Mouse (Mus musculus) Muller cell, postnatal 12 days (primary cell): ENCODE data around the gene Klhl2.

ENCODE experiments used
- DNase-seq: peaks from one replicate; pipeline ENCODE4 v3.0.0-alpha.2; 2015; ENCODE audit errors: inconsistent ontology term

Klhl2 gene

DNA sequence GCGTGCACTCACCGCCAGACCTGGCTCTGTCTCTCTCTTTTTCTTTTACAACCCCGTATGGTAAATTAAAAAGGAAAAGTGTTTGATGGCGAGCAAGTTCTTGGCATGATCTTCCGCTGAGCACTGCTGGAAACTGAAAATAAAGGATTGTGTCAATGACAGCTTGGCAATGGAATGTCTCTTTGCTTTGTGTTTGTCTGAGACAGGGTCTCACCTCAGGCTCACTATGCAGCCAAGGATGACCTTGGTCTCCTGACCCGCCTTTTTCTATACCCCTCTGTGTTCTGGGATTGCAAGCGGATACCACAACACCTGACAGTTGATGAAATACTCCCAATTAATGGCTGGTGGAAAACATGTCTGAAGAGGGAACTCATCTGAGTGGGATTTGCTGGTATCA lies 80.2 kb downstream of the Klhl2 start:
- DNase-seq: peak; percentile 44

DNA sequence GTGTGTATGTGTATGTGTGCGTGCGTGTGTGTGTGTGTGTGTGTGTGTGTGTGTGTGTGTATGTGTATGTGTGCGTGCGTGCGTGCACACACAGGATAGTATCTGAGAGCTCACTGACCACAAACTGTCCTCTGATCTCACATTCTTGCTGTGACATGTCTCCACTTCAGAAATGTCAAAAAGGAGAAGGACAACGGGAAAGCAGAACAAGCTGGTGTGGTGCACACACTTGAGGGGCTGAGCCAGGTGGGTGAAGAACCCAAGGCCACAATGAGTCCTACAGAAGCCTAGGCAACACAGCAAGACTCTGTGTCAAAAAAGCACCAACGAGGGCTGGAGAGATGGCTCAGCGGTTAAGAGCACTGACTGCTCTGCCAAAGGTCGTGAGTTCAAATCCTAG lies 81.2 kb downstream of the Klhl2 start:
- no peak for DNase-seq

DNA sequence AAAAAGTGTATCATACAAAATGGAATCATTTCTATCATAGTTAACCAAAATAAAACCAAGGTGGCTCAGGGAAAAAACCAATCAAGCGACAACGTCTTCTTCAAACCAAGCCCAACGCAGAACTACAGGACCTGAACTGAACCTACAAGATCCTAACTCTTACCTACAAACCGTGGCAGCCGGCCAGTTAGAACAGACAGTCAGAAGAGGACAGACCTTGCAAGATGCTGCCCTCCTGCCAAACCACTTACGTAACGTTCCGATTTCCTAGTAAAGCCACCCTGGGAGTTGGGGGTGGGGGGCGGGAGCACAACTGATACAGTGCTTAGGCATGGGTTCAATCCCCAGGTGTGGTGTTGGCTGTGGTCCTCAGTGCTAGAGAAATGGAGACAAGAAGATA lies 82.8 kb downstream of the Klhl2 start:
- no peak for DNase-seq

DNA sequence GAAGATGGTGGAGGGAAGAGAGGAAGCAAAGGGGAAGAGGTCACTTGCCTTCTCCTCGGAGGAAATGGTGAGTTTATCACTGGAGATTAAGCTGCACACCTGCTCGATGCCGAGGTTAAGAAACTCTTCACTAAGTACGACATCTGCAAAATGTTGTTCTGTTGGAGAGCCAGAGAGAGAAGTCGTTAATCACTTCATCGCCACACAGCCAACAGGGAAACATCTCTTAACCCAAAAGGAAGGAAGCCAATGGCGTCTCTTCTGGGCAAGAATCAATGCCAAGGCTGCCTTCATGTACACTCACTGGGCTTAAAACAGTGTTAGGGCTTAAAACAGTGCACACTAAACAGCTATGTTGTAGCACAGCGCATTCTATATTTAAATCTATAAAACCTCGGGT lies 85.7 kb downstream of the Klhl2 start:
- DNase-seq: no peak

DNA sequence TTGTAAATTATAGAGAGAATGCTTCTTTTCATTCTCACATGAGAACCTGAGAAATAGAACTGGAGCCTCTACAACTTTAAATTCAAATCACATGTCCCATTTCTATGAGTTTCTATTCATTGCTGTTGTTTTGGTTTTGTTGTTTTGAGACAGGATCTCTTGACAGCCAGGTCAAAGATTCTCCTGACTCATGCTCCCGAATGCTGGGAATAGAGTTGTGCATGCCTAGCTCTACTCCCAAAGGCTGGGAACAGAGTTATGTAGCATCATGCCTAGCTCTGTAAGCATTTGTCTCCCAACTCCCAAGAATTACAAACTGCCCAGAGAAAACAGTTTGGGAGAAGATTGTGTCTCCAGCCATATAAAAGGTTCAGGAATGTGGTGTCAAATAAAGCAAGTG lies 87.1 kb downstream of the Klhl2 start:
- DNase-seq: peak; percentile 14

DNA sequence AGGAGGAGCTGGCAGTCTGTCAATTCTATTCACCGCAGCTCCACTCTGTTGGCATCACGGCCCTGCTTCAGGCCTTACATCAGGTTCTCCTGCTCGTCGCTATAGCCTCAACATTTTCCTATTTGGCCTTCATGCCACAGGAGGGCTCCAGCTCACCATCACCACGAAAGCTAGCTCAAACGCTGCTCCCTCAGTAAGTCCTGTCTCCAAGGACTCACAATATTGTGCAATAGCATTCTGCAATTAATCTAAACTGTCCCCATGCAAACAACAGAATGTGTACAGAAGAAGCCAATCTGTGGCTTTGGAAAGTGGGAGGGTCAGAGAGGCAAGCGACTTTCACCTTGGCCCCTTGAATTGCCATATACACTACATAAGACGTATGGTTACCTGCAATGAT lies 88.4 kb downstream of the Klhl2 start:
- peak; percentile 33 for DNase-seq

DNA sequence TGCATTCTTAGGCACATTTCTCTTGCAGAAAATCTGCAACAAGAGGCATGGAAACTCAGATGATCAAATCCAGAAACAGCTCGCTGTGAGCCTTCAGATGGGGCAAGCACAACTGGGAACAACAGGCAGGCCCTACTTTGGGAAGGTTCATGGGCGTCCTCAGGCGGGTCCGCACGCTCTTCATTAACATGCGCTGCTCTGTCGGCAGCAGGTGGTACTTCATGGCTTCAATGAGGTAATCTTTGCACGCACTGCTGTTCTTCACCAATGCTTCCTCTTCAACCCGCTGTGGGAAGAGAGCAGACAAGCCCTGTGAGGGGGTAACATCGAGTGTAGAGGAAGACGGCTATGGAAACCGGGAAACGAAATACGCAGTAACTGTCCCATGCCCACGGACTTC lies 91.9 kb downstream of the Klhl2 start:
- DNase-seq: no peak

DNA sequence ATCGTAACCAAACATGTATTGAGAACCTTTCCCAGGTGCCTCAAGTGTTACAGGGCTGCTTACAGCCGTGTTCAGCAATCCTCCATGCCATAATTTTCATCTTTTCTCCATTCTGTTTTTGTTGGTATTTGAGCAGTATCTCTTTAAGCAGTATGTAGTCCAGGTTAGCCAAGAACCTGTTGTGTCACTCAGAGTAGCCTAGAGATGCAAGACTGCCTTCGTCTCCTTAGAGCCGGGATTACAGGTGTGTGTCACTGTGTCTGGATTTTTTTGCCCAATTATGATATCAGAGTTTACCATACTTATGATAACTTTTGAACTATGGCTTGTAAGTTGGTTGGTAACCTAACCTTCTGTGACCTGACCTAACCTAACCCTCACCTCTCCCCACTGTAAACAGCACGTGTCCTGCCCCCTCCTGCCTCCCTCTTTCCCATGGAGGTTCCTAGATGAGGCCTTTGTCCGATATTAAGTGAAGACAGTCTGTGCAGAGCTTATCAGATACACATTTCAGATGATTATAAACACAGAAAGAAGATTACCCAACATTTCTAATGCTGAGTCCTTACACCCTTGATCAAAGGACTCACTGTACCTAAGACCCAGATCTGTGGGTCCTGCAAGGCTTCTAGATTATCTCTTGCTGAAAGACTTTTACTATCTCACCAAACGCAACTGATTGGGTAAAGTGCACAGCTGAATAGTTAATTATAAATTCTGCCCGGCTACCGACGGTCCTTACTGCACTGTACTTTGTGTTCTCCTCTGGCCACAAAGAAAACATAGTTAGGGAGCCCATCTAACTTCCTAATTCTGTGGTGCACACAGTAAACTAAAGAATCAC lies 103.4 kb downstream of the Klhl2 start:
- DNase-seq: no peak

DNA sequence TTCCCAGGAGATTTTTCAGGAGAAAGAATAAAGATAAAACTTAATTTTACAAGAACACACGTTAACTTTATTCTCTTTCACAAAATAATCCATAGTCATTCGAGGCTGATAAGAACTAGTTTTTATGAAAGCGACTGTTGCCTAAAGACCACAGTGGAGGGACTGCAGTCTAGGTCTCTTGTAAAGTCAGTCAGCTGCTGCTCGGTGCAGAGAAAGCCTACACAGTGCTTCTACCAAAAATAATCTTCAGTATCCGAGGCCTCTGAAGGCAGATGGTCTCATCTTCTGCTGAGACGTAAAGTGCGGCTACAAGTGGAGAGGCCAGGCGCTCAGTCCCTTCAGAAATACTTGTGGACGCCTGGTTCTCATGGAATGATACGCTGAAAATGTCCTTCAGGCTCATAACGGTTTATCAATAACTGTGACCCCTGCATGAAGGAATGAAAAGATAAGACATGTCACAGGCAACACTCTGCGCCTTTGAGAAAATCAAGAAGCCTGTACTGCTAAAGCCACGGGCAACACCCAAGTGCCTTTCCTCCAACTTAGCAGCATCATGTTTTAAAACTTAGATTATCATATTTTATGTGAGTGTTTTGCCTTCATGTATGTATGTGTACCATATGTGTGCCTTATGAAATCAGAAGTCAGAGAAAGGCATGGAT lies 109.1 kb downstream of the Klhl2 start:
- DNase-seq: no peak

DNA sequence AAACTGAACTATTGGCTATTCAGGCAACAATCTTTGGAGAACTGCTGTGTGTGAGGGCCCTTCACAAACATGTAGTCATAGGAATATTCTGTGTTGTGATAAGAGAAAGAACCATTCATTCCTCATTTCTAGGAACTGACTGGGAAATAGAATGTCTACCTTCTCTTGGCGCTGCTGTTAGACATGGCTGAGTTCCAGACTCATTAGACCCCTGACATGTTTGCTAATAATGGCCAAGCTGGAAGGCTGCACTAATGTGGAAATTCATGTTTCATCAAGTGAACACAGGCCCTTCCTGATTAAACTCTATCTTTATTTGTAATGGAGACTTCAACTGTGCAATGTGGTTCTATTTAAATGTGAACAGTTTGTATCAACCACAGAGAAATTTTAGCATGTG lies 110.9 kb downstream of the Klhl2 start:
- DNase-seq: peak; percentile 67

DNA sequence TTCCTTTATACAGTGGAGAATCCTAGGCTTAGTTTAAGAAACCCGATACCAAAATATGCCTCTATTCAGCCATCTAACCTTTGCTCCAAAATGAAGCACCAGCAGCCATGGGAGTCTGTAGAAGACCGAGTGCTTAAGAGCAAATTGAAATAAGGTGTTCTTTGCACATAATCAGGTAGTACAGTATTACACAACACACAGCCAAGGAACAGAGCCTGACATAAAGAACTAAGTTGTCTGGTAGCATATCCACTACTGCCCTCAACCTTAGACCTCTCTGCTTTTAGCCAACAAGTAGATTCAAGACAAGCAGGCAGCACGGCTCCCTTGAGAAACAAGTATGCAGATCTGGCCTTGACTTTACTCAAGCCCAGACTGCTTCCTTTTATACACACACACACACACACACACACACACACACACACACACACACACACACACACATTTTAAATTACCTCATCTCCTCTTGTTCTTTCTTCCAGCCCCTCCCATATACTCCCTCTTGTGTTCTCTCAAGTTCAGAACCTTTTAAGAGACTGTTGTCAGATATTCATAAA lies 113.0 kb downstream of the Klhl2 start:
- no peak for DNase-seq

DNA sequence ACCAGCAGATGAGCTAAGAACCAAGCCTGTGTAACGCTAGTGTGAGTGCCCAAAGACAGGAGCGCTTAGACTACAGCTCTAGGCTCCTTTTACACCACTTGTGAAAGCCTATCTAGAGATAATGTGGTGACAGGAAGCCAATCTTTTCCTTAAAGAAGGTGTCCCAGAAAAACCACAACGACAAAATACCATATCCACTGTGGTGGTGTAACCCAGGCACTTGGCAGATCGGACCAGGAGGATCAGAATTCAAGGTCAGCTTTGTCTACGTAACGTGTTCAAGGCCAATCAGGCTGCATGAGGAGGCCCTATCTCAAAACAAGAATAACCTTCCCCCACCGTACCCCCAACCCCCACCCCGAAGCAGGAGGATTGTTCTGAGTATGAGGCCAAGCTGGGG lies 114.7 kb downstream of the Klhl2 start:
- no peak for DNase-seq

DNA sequence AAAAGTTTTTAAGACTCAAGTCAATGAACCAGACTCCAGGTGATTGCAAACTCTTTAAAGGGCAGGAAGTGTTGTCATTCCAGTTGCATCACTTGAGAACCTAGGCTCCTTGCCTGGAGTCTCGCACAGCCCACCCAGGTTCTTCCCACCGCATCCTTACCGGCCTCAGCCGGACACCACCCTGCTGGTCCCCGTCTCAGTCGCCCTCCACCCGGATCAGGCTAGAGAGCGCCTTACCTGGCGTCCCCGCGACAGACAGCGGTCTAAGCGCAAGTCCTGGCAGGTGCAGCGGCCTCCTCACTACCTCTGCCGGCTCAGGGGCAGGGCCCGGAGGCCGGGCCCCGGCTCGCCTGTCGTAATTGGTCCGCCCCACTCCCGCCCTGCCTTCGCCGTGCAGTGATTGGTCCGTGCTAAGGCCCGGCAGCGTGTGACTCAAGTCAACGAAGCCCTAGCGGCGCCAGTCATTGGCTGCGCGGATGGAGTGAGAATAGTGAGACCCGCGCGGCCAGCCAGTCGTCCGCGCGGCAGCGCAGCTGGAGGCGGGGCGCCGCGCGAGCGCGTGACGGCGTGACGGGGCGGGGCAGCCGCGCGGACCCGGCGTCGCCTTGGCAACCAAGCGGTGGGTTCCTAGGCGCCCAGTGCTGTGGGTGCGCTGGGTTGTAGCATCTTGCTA lies 116.4 kb downstream of the Klhl2 start, which contains the start of gene Msmo1:
Gene Msmo1, minus strand, starts transcription at position 522 of the 673 bp plus-strand sequence.
- DNase-seq: peak; percentile 99

DNA sequence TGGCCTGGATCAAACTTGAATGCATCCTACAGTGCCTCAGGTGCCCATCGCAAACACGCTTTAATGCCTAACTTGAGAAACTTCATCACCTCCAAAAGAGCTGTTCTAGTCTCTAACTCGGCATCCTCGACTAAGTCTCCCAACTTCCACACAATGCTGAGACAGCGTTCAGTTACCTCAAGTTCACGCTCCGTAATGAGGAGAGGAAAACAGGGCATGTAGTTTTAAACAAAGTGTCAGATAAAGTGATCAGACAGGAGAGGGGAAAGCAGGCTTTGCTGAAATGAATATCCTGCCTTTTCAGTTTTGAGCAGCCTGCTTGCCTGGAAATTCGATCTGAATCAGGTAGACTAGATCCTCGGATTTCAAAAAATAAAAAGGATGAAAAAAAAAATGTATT lies 117.2 kb downstream of the Klhl2 start:
- DNase-seq: no peak

DNA sequence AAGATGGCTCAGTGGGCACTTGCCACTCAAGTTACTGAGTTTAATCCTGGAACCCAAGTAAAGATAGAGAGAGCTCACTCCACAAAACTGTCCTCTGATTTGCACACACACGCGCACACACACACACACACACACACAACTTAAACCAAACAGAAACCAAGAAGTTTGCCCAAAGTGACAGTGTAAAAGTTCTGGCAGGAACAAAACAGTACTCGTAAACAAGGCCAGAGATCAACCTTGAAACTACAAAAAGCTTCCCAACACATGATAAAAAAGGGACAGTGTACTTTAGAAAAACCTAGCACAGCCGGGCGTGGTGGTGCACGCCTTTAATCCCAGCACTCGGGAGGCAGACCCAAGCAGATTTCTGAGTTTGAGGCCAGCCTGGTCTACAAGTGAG lies 121.7 kb downstream of the Klhl2 start:
- no peak for DNase-seq

DNA sequence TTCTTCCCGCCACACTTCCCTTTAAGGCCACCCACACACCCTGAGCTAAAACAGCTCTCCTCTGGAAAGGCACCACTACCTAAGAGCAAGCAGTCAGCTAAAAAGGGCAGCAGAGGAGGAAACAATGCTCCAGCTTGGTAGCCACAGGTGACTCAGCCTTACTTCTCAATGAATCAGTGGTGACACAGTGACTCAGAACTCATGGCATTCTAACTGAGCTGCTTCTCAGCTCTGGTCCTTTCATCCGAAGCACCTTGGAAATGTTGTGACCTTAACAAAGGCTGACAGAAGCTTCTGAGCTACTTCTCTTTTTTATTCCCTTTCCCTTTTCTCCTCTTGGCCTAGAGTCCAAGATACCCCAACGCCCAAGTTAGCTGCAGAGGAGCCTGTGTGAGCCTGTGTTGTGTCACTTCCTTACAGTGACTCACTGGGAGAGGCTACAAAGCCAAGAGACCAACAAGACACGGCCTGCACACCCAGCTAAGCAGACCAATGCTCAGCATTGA lies 123.6 kb downstream of the Klhl2 start:
- peak; percentile 82 for DNase-seq

DNA sequence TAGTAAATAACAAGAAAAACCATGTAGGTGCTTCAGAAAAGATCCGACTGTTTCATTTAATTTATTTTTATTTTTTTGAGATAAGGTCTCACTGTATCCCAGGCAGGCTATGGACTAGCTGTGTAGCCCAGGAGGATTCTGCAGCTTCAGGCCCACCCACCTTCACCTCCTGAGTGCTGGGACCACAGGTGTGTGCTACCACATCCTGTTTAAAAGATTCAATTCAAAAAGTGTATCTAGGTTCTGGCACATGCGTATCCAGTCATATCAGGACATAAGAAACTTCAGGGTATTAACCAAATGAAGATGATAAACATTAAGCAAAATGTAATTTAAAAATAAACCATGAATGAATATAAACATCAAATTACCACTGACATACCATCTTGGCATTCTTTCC lies 126.6 kb downstream of the Klhl2 start:
- DNase-seq: no peak

DNA sequence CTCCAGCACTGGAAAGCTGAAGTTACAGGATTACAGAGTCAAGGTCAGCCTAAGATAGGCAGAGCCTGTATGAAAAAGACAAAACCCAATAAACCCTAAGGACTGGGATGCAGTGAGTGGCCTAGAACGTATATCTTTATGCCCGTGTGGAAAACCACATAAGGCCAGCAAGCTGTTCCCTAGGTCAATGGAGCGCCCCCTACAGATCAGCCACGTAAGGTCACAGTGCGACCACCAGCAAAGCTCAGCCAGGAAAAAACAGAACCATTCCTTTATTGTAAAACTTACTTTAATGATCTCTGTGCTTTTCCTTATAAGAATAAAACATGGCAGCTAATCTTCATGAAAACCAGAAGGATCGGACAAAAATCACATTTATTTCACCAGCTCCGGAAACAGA lies 131.9 kb downstream of the Klhl2 start:
- DNase-seq: no peak

DNA sequence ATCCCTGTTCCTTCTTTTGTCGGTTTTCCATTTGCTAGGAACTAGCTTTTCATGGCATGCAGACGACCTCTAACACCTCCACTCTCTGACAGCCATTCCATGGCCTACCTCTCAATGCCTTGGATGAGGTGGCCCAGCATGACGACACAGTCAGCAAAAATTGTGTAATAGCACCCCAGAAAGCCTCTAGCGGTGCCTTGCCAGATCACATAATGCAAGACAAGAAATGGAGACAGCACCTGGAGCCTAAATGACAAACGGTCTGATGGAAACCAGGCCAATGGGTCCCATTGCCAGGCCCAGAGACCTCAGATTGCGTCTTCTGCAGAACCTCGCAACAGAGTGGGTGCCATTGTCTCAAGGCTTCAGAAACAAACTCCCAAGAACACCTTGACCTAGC lies 137.3 kb downstream of the Klhl2 start:
- DNase-seq: no peak

DNA sequence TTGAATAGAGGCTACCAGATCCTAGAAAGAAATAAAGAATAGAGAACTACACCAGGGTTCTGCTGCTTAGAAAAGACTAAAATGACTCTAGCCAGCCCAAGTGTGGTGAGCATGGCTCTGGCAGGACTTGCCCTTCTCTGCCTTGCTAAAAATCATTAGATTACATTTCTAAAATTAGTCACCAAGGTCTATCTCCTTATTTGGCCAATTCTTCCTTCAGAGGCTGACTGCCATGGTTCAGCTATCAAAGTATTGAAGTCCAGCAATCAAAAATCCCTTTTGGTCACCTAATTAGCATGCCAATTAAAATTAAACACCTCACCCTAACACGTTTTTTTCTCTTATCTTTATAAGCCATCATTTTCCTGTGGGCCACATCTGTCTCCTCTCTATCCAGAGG lies 138.3 kb downstream of the Klhl2 start:
- DNase-seq: no peak

DNA sequence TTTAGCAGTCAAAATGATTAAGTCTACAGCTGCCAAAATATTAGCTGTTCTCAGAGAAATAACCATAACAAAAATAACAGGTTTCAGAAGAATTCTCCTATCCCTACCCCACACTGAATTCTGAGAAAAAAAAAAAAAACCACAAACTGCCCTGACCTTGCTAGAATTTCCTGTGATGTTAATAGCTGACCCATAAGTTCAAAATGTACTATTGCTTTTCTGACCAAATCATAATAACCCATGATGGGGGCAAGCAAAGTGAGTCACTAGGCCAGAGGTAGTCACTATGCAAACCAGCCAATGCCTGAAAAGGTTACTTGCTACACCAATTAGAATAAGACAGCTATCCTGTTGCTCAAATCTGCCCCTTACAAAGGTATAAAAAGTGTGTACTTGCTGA lies 142.3 kb downstream of the Klhl2 start:
- no peak for DNase-seq

DNA sequence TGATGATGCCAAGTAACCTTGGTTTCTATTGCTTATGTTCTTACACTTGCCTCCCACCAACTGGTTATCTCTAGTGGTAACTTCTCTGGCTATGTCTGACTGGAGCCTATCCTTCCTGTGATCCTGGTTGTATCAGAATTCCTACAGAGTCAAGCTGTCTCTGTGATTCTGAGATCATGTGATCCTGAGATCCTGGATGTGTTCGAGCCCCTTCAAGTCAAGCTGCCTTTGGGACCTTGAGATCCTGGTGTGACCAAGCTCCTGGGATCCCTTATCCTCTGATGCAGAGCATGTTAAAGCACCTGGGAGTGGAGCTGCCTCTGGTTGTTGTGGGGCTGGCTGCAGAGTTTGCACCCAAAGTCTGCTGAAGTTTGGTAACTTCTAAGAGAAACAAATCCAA lies 146.6 kb downstream of the Klhl2 start:
- DNase-seq: no peak
